20 mouse cellular contexts compared by ENCODE assay signal in genomic region chr11:107518645-107519429, GRCm38 (mm10).
"Had no signal": no experiment of that assay in that cellular context is flagged by ENCODE, and none has a peak within 500 bp of the region (broad histone marks: within the 10 kb centered on the region; RNA-seq: fewer than 3 reads in every experiment).

No protein-coding gene starts in this region.

- H3K4me1 ChIP-seq: midbrain, embryonic 12.5 days; midbrain, embryonic 15.5 days; neural tube, embryonic 12.5 days; neural tube, embryonic 15.5 days; stomach, embryonic 15.5 days had no signal

- H3K4me2 ChIP-seq: lung, embryonic 14.5 days; midbrain, embryonic 12.5 days; midbrain, embryonic 15.5 days; neural tube, embryonic 12.5 days; neural tube, embryonic 15.5 days; stomach, embryonic 15.5 days had no signal

- DNase-seq: kidney, adult 2 months; kidney, postnatal 36 days; layer of hippocampus, postnatal 36 days; liver, postnatal 0 days; lung, embryonic 14.5 days; right cerebral cortex, adult 18-20 months; right cerebral cortex, postnatal 14 days; spleen, adult 18-20 months; thymus, adult 18-20 months; thymus, postnatal 36 days had no signal

- H3K27ac ChIP-seq: kidney, postnatal 0 days; left cerebral cortex, adult 2 months; liver, embryonic 14.5 days; macrophage; midbrain, embryonic 12.5 days; midbrain, embryonic 15.5 days; neural tube, embryonic 12.5 days; neural tube, embryonic 15.5 days; stomach, embryonic 15.5 days had no signal

- H3K36me3 ChIP-seq: midbrain, embryonic 12.5 days; midbrain, embryonic 15.5 days; neural tube, embryonic 12.5 days; neural tube, embryonic 15.5 days; stomach, embryonic 15.5 days had no signal

- H3K9ac ChIP-seq: liver, embryonic 14.5 days; liver, postnatal 0 days; lung, embryonic 14.5 days; midbrain, embryonic 12.5 days; midbrain, embryonic 15.5 days; neural tube, embryonic 12.5 days; neural tube, embryonic 15.5 days; stomach, embryonic 15.5 days had no signal

- H3K4me3 ChIP-seq: left cerebral cortex, adult 2 months; midbrain, embryonic 12.5 days; midbrain, embryonic 15.5 days; neural tube, embryonic 12.5 days; neural tube, embryonic 15.5 days; stomach, embryonic 15.5 days had no signal

- ATAC-seq: liver, postnatal 0 days; lung, postnatal 0 days; midbrain, embryonic 15.5 days had no signal

- H3K9me3 ChIP-seq: midbrain, embryonic 12.5 days; midbrain, embryonic 15.5 days; neural tube, embryonic 12.5 days; neural tube, embryonic 15.5 days; stomach, embryonic 15.5 days had no signal

- H3K27me3 ChIP-seq: midbrain, embryonic 12.5 days; midbrain, embryonic 15.5 days; neural tube, embryonic 12.5 days; neural tube, embryonic 15.5 days; stomach, embryonic 15.5 days had no signal
